In the genomic region with DNA sequence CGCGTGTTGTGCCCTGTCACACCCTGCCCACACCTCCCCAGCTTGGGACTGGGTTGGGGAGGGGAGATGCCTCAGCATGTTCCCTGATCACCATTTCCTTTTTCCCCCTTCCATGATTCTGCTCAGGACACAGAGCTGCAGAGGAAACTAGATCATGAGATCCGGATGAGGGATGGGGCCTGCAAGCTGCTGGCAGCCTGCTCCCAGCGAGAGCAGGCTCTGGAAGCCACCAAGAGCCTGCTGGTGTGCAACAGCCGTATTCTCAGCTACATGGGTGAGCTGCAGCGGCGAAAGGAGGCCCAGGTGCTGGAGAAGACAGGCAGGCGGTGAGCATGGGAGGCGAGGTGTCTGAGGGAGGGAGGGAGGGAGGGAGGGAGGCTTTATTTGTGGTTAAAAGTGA, we compare ENCODE assay signal across 19 mouse cellular contexts. TPM values are rescaled to one million over a fixed set of nuclear protein-coding genes. Genes with fewer than 3 reads are reported as not detected.
DNase-seq lines count a peak whose midpoint lies in the region; ATAC-seq lines count a peak whose summit lies in the region.
"Had no signal": no experiment of that assay in that cellular context is flagged by ENCODE, and none has a peak within 500 bp of the region (broad histone marks: within the 10 kb centered on the region; RNA-seq: fewer than 3 reads in every experiment).

No protein-coding gene starts in this region.

- no peak for ATAC-seq in heart, embryonic 11.5 days (replicated peaks; ENCODE audit: insufficient number of reproducible peaks, low FRiP score, low TSS enrichment)
- ATAC-seq in limb, embryonic 12.5 days (ENCODE audit: insufficient number of reproducible peaks, insufficient read depth, low FRiP score, low TSS enrichment, low read depth), result no peak
- ATAC-seq: forebrain, embryonic 16.5 days had no signal

- no peak for DNase-seq in heart, adult 9 months (ENCODE audit: low spot score in 2 of 2)
- DNase-seq in kidney, postnatal 10 days, result peak; percentile 32
- DNase-seq in kidney, adult 8-10 months, result no peak
- DNase-seq in ZHBTc4 (ENCODE audit: low read depth, low spot score), result peak; percentile 33
- DNase-seq in frontal cortex, postnatal 14 days (ENCODE audit: low spot score in 2 of 2), result no peak
- DNase-seq in layer of hippocampus, adult 18-20 months (ENCODE audit: low spot score in 2 of 2), result no peak
- DNase-seq: adrenal gland, postnatal 25 days; B cell, adult 2 months; cerebellum, postnatal 14 days; gastrocnemius, postnatal 25 days; kidney, postnatal 14 days; liver, embryonic 13.5 days; lung, postnatal 4 days; midbrain, embryonic 14.5 days; thymus, postnatal 14 days had no signal

- no peaks in the 10 kb centered on the region for H3K9me3 ChIP-seq in heart, embryonic 11.5 days (replicated peaks; ENCODE audit: control insufficient read depth, low read length)
- H3K9me3 ChIP-seq in limb, embryonic 12.5 days, result no peaks in the 10 kb centered on the region
- H3K9me3 ChIP-seq: G1E; liver, embryonic 13.5 days had no signal

- 62% methylated on average over 9 of the region's 9 CpGs for WGBS in heart, embryonic 11.5 days (ENCODE audit: insufficient replicate concordance)
- WGBS in limb, embryonic 12.5 days, result 53% methylated on average over 9 of the region's 9 CpGs

- H3K4me1 ChIP-seq in heart, embryonic 11.5 days (ENCODE audit: control insufficient read depth, insufficient read depth, low read length), result peaks cover 18% of the 10 kb centered on the region
- peaks cover 39% of the 10 kb centered on the region for H3K4me1 ChIP-seq in limb, embryonic 12.5 days (replicated peaks)

- H3K27me3 ChIP-seq in heart, embryonic 11.5 days (ENCODE audit: control insufficient read depth, insufficient read depth, low read length), result no peaks in the 10 kb centered on the region
- no peaks in the 10 kb centered on the region; the same call in 1 of the 2 replicates for H3K27me3 ChIP-seq in limb, embryonic 12.5 days

- no peak overlapping the region for H3K4me2 ChIP-seq in heart, embryonic 11.5 days
- no peak overlapping the region for H3K4me2 ChIP-seq in limb, embryonic 12.5 days
- H3K4me2 ChIP-seq: liver, embryonic 13.5 days had no signal

- H3K27ac ChIP-seq in heart, embryonic 11.5 days (ENCODE audit: low read depth, low read length), result 0 out of 2 replicates have a peak overlapping the region, but pooled peaks have one; percentile 54
- peak overlapping the region; percentile 60 for H3K27ac ChIP-seq in limb, embryonic 12.5 days
- H3K27ac ChIP-seq: liver, embryonic 13.5 days had no signal

- no peak overlapping the region for H3K9ac ChIP-seq in heart, embryonic 11.5 days (ENCODE audit: low read depth, low read length)
- 0 out of 2 replicates have a peak overlapping the region, but pooled peaks have one; percentile 8 for H3K9ac ChIP-seq in limb, embryonic 12.5 days (replicated peaks)
- H3K9ac ChIP-seq: liver, embryonic 13.5 days had no signal

- H3K4me3 ChIP-seq in heart, embryonic 11.5 days (ENCODE audit: low read depth, low read length), result no peak overlapping the region
- no peak overlapping the region for H3K4me3 ChIP-seq in limb, embryonic 12.5 days (replicated peaks)
- H3K4me3 ChIP-seq: liver, embryonic 13.5 days had no signal

- H3K36me3 ChIP-seq in heart, embryonic 11.5 days (ENCODE audit: control insufficient read depth, insufficient read depth, low read length), result peaks cover 3% of the 10 kb centered on the region; the same call in 1 of the 2 replicates
- H3K36me3 ChIP-seq in limb, embryonic 12.5 days, result peaks cover 54% of the 10 kb centered on the region

RNA-seq across cellular contexts. Expression of a gene that starts 10.4 kb away (rescaled TPM):
- polyA plus RNA-seq in heart, embryonic 11.5 days (2014; fragmentation: Nextera tagmentation; extraction: Ambion mirVana), result 4.5 and 6.9 TPM in 2 replicates
- polyA plus RNA-seq in limb, embryonic 12.5 days (2016; fragmentation: Nextera tagmentation; extraction: Ambion mirVana), result 10.2 and 10.4 TPM in 2 replicates
- total RNA-seq in layer of hippocampus, adult 18-20 months (2021), result 10 to 100 TPM; 24.4 to 27.6 TPM
- polyA plus RNA-seq: G1E had no signal

RNA-seq across cellular contexts. Expression of a gene that starts 10.4 kb away (rescaled TPM):
- polyA plus RNA-seq in heart, embryonic 11.5 days (2014; fragmentation: Nextera tagmentation; extraction: Ambion mirVana), result 0.14 and 0.27 TPM in 2 replicates
- 1.8 and 3.0 TPM in 2 replicates for polyA plus RNA-seq in limb, embryonic 12.5 days (2016; fragmentation: Nextera tagmentation; extraction: Ambion mirVana)
- 10 to 100 TPM; 25.3 to 26.1 TPM for total RNA-seq in layer of hippocampus, adult 18-20 months (2021)
- total RNA-seq: gastrocnemius, postnatal 25 days had no signal
- polyA plus RNA-seq: G1E had no signal

RNA-seq across cellular contexts. Expression of a gene that starts 10.5 kb away (rescaled TPM):
- polyA plus RNA-seq in heart, embryonic 11.5 days (2014; fragmentation: Nextera tagmentation; extraction: Ambion mirVana), result 10.8 and 12.4 TPM in 2 replicates
- polyA plus RNA-seq in limb, embryonic 12.5 days (2016; fragmentation: Nextera tagmentation; extraction: Ambion mirVana), result 62.0 and 62.6 TPM in 2 replicates
- total RNA-seq in layer of hippocampus, adult 18-20 months (2021), result 10 to 100 TPM; 73.5 to 75.8 TPM

RNA-seq across cellular contexts. Expression of a gene that starts 19.9 kb away (rescaled TPM):
- polyA plus RNA-seq in heart, embryonic 11.5 days (2014; fragmentation: Nextera tagmentation; extraction: Ambion mirVana), result 49.7 and 61.1 TPM in 2 replicates
- 102 and 104 TPM in 2 replicates for polyA plus RNA-seq in limb, embryonic 12.5 days (2016; fragmentation: Nextera tagmentation; extraction: Ambion mirVana)
- total RNA-seq in layer of hippocampus, adult 18-20 months (2021), result 100 to 1,000 TPM; 398 to 403 TPM

RNA-seq across cellular contexts. Expression of a gene that starts 20.6 kb away (rescaled TPM):
- polyA plus RNA-seq in heart, embryonic 11.5 days (2014; fragmentation: Nextera tagmentation; extraction: Ambion mirVana), result 11.1 and 12.2 TPM in 2 replicates
- polyA plus RNA-seq in limb, embryonic 12.5 days (2016; fragmentation: Nextera tagmentation; extraction: Ambion mirVana), result 17.6 and 19.2 TPM in 2 replicates
- 10 to 100 TPM; 28.0 to 29.5 TPM for total RNA-seq in layer of hippocampus, adult 18-20 months (2021)

Comparison
In these comparisons a context has a peak if more than half of its experiments do, and no peak if none do; other contexts are left out.
1. DNase-seq: peak in kidney, postnatal 10 days (single experiment) and ZHBTc4 (single experiment); none in heart, adult 9 months (0 of 2), kidney, adult 8-10 months (0 of 2), frontal cortex, postnatal 14 days (0 of 2) and layer of hippocampus, adult 18-20 months (0 of 2).